Mouse (Mus musculus) hindbrain, postnatal 0 days (tissue): ENCODE results near the gene Emc1. TPM values are rescaled to one million over a fixed set of nuclear protein-coding genes. Genes with fewer than 3 reads are reported as not detected.

Experiments
- ATAC-seq: fragments of 200-750 bp; cut with Nextera tagmentation; 2 replicates; pipeline ENCODE4 v1.8.0; 2017; ENCODE audit warnings: mild to moderate bottlenecking, moderate TSS enrichment, moderate library complexity
- DNase-seq: peaks from one replicate; pipeline ENCODE4 v3.0.0-alpha.2; 2015; ENCODE audit warnings: low spot score
- H3K27ac ChIP-seq: fragments of 300-500 bp; sonication (generic); 2 replicates; pipeline ENCODE4 v1.5.1; 2014; ENCODE audit warnings: mild to moderate bottlenecking
- H3K27me3 ChIP-seq: fragments of 300-500 bp; sonication (generic); 2 replicates; pipeline ENCODE4 v1.6.1; 2014; ENCODE audit warnings: low read length, mixed read lengths; ENCODE audit not compliant: insufficient read depth
- H3K36me3 ChIP-seq: fragments of 300-500 bp; sonication (generic); 2 replicates; pipeline ENCODE4 v1.6.1; 2014; ENCODE audit warnings: low read length, mixed read lengths; ENCODE audit not compliant: insufficient read depth
- H3K4me1 ChIP-seq: fragments of 300-500 bp; sonication (generic); 2 replicates; pipeline ENCODE4 v1.6.1; 2014; ENCODE audit warnings: antibody characterized with exemption, low read length, mixed read lengths; ENCODE audit not compliant: insufficient read depth
- H3K4me2 ChIP-seq: fragments of 300-500 bp; sonication (generic); 2 replicates; pipeline ENCODE4 v1.6.1; 2014; ENCODE audit warnings: low read depth, mild to moderate bottlenecking, low read length, moderate library complexity, mixed read lengths
- H3K4me3 ChIP-seq: fragments of 300-500 bp; sonication (generic); 2 replicates; pipeline ENCODE4 v1.5.1; 2014; ENCODE audit warnings: low read length
- H3K9ac ChIP-seq: fragments of 300-500 bp; sonication (generic); replicated peaks from 2 replicates; pipeline ENCODE4 v1.6.1; 2014; ENCODE audit warnings: mild to moderate bottlenecking, low read length, moderate library complexity, mixed read lengths
- H3K9me3 ChIP-seq: fragments of 300-500 bp; sonication (generic); 2 replicates; pipeline ENCODE4 v1.6.1; 2016; ENCODE audit warnings: low read length, mixed read lengths
- CTCF ChIP-seq: IDR thresholded peaks from 2 replicates; pipeline ENCODE4 v1.5.1; 2016; ENCODE audit warnings: antibody characterized with exemption, control low read depth, low read depth
- WGBS: fragments of 180-500 bp; shearing (Covaris S2); extraction: QIAGEN DNeasy Blood & Tissue Kit; methylation state at CpG from one replicate; pipeline ENCODE4 v1.1.7; 2014; 5-methylcytosine and 5-hydroxymethylcytosine counted together
- polyA plus RNA-seq: library from polyadenylated mRNA; unstranded; fragments of >200 nt; fragmentation: Nextera tagmentation; extraction: Ambion mirVana; gene quantifications from 2 replicates; pipeline ENCODE4 v1.2.1, GENCODE M21; 2015
- total RNA-seq: library from RNA; depleted of rRNA; stranded (reverse); fragments of >200 nt; gene quantifications from 2 replicates; pipeline ENCODE4 v1.2.3, GENCODE M21; 2014

Gene Emc1
- total and polyA plus RNA-seq, 2 experiments from 2014 or later: 41.3 to 71.0 TPM

- Histone ChIP-seq H3K27ac (no peak overlapping the region), H3K4me3 (peak overlapping the region; percentile 88), H3K27me3 (no peaks in the 10 kb centered on the region), H3K36me3 (peaks cover 19% of the 10 kb centered on the region), H3K4me2 (peak overlapping the region; percentile 97), H3K4me1 (peaks cover 15% of the 10 kb centered on the region), H3K9ac (peak overlapping the region; percentile 80), H3K9me3 (no peaks in the 10 kb centered on the region)
- no peak for TF ChIP-seq CTCF
- WGBS: 18% methylated on average over 14 of the region's 14 CpGs
- ATAC-seq (no peak), DNase-seq (no peak)
These were observed 40.7 kb upstream of the Emc1 start for GRCm38 (mm10) chr4:139311707-139312106.

GRCm38 (mm10) chr4:139312632-139313031, 39.8 kb upstream of the Emc1 start:
- ATAC-seq (no peak), DNase-seq (peak; percentile 53)
- no peaks in the 10 kb centered on the region for H3K9me3 ChIP-seq
- H3K27me3 ChIP-seq: no peaks in the 10 kb centered on the region
- peaks cover 25% of the 10 kb centered on the region for H3K36me3 ChIP-seq
- H3K4me1 ChIP-seq: peaks cover 15% of the 10 kb centered on the region
- H3K4me3 ChIP-seq: no peak overlapping the region
- H3K27ac ChIP-seq: no peak overlapping the region
- TF ChIP-seq CTCF: peak; percentile 53
- H3K9ac ChIP-seq: no peak overlapping the region
- no peak overlapping the region for H3K4me2 ChIP-seq
- 60% methylated on average over 4 of the region's 4 CpGs for WGBS

- no peak overlapping the region for H3K27ac ChIP-seq
- no peak for DNase-seq
- H3K9ac ChIP-seq: no peak overlapping the region
- ATAC-seq: no peak
- no peaks in the 10 kb centered on the region for H3K4me1 ChIP-seq
- no peak overlapping the region for H3K4me3 ChIP-seq
- 92% methylated on average over 11 of the region's 11 CpGs for WGBS
- no peak for TF ChIP-seq CTCF
- no peaks in the 10 kb centered on the region for H3K27me3 ChIP-seq
- no peak overlapping the region for H3K4me2 ChIP-seq
- no peaks in the 10 kb centered on the region for H3K9me3 ChIP-seq
- peaks cover 37% of the 10 kb centered on the region for H3K36me3 ChIP-seq
These were observed 33.9 kb upstream of the Emc1 start for GRCm38 (mm10) chr4:139318449-139318848.

- TF ChIP-seq CTCF: no peak
- no peak overlapping the region for H3K4me2 ChIP-seq
- no peak overlapping the region for H3K9ac ChIP-seq
- peaks cover 29% of the 10 kb centered on the region for H3K36me3 ChIP-seq
- no peaks in the 10 kb centered on the region for H3K27me3 ChIP-seq
- H3K9me3 ChIP-seq: no peaks in the 10 kb centered on the region
- no peaks in the 10 kb centered on the region for H3K4me1 ChIP-seq
- no peak for ATAC-seq
- no peak overlapping the region for H3K4me3 ChIP-seq
- WGBS: 90% methylated on average over 4 of the region's 4 CpGs
- H3K27ac ChIP-seq: no peak overlapping the region
- DNase-seq: no peak
These were observed 32.6 kb upstream of the Emc1 start for GRCm38 (mm10) chr4:139319740-139320139.

GRCm38 (mm10) chr4:139330605-139331004, 21.8 kb upstream of the Emc1 start:
- Histone ChIP-seq H3K36me3 (no peaks in the 10 kb centered on the region), H3K4me3 (no peak overlapping the region), H3K27me3 (no peaks in the 10 kb centered on the region), H3K9ac (no peak overlapping the region), H3K4me2 (0 out of 2 replicates have a peak overlapping the region, but pooled peaks have one; percentile 19), H3K4me1 (no peaks in the 10 kb centered on the region), H3K9me3 (no peaks in the 10 kb centered on the region), H3K27ac (no peak overlapping the region)
- DNase-seq (peak; percentile 79), ATAC-seq (peak; percentile 75)
- TF ChIP-seq CTCF: peak; percentile 69
- WGBS: 13% methylated on average over 10 of the region's 10 CpGs

- no peaks in the 10 kb centered on the region for H3K27me3 ChIP-seq
- ATAC-seq: no peak
These were observed 17.6 kb upstream of the Emc1 start for GRCm38 (mm10) chr4:139334631-139335295.

GRCm38 (mm10) chr4:139335507-139335906, 16.9 kb upstream of the Emc1 start:
- Histone ChIP-seq H3K36me3 (no peaks in the 10 kb centered on the region), H3K4me3 (no peak overlapping the region), H3K27me3 (no peaks in the 10 kb centered on the region), H3K9me3 (no peaks in the 10 kb centered on the region), H3K9ac (no peak overlapping the region), H3K4me2 (no peak overlapping the region), H3K27ac (no peak overlapping the region), H3K4me1 (no peaks in the 10 kb centered on the region)
- WGBS: 65% methylated on average over 7 of the region's 7 CpGs
- DNase-seq (no peak), ATAC-seq (no peak)
- no peak for TF ChIP-seq CTCF

More at GRCm38 (mm10) chr4:139334631-139335295, 17.6 kb upstream of the Emc1 start:
- no peaks in the 10 kb centered on the region for H3K4me1 ChIP-seq
- no peaks in the 10 kb centered on the region for H3K36me3 ChIP-seq
- WGBS: 66% methylated on average over 7 of the region's 9 CpGs
- H3K4me3 ChIP-seq: no peak overlapping the region
- no peak overlapping the region for H3K9ac ChIP-seq
- no peaks in the 10 kb centered on the region for H3K9me3 ChIP-seq
- H3K4me2 ChIP-seq: no peak overlapping the region
- TF ChIP-seq CTCF: no peak
- no peak for DNase-seq
- no peak overlapping the region for H3K27ac ChIP-seq
